Mouse (Mus musculus): ENCODE results near the gene Opa1. TPM values are rescaled to one million over a fixed set of nuclear protein-coding genes. Genes with fewer than 3 reads are reported as not detected.

The Opa1 gene
- total RNA-seq, 1 experiment = 55.3 TPM

- H3K4me3 ChIP-seq (ENCODE audit: insufficient read depth in 1 of 2, low read depth in 1 of 2, low read length in 2 of 2, poor library complexity in 1 of 2, severe bottlenecking in 1 of 2) = no peak overlapping the region
- H3K9ac ChIP-seq (ENCODE audit: insufficient read depth, low read depth, low read length, poor library complexity, severe bottlenecking) = no peak overlapping the region
- no peaks in the 10 kb centered on the region; the same call in none of the 2 replicates for H3K36me3 ChIP-seq (ENCODE audit: control insufficient read depth, insufficient read depth, low read length, poor library complexity, severe bottlenecking)
- in situ Hi-C loops (cut with MboI; ENCODE audit: low sequenced_read_pairs in 2 of 2, unreplicated experiment in 2 of 2) = no loop called here
- H3K27ac ChIP-seq (ENCODE audit: insufficient read depth, low read depth, low read length, poor library complexity, severe bottlenecking) = no peak overlapping the region
- no peaks in the 10 kb centered on the region for H3K9me3 ChIP-seq (ENCODE audit: control insufficient read depth, insufficient read depth, low read depth, low read length)
- H3K4me1 ChIP-seq (ENCODE audit: control insufficient read depth in 2 of 2, insufficient read depth in 2 of 2, low read length in 2 of 2, poor library complexity in 1 of 2) = no peaks in the 10 kb centered on the region
- TF ChIP-seq MAFK (IDR thresholded peaks at IDR 0.05; ENCODE audit: insufficient read depth, low read depth, low read length) (peak; percentile 95), HCFC1 (IDR thresholded peaks at IDR 0.05; ENCODE audit: borderline replicate concordance, insufficient read depth, low read length) (no peak), CHD2 (IDR thresholded peaks at IDR 0.05; ENCODE audit: low read depth, low read length) (no peak), ZNF384 (IDR thresholded peaks at IDR 0.05; ENCODE audit: low read depth, low read length) (no peak)
- no peak for DNase-seq (ENCODE audit: low read depth, low spot score)
Measured at GRCm38 (mm10) chr16:29597122-29597521, 18.0 kb downstream of the Opa1 start.

- in situ Hi-C loops (cut with MboI; ENCODE audit: low sequenced_read_pairs in 2 of 2, unreplicated experiment in 2 of 2) = no loop called here
- TF ChIP-seq ZC3H11A (IDR thresholded peaks at IDR 0.05; ENCODE audit: borderline replicate concordance, low read depth, low read length) = no peak
- no peak for TF ChIP-seq MAFK (IDR thresholded peaks at IDR 0.05; ENCODE audit: insufficient read depth, low read depth, low read length)
- no peak for TF ChIP-seq CHD2 (IDR thresholded peaks at IDR 0.05; ENCODE audit: low read depth, low read length)
- no peak for TF ChIP-seq HCFC1 (IDR thresholded peaks at IDR 0.05; ENCODE audit: borderline replicate concordance, insufficient read depth, low read length)
- no peak for TF ChIP-seq ZNF384 (IDR thresholded peaks at IDR 0.05; ENCODE audit: low read depth, low read length)
- Histone ChIP-seq H3K4me1 (ENCODE audit: control insufficient read depth in 2 of 2, insufficient read depth in 2 of 2, low read length in 2 of 2, poor library complexity in 1 of 2) (no peaks in the 10 kb centered on the region), H3K4me3 (ENCODE audit: insufficient read depth in 1 of 2, low read depth in 1 of 2, low read length in 2 of 2, poor library complexity in 1 of 2, severe bottlenecking in 1 of 2) (no peak overlapping the region), H3K27ac (ENCODE audit: insufficient read depth, low read depth, low read length, poor library complexity, severe bottlenecking) (no peak overlapping the region), H3K36me3 (ENCODE audit: control insufficient read depth, insufficient read depth, low read length, poor library complexity, severe bottlenecking) (peaks cover 15% of the 10 kb centered on the region), H3K9me3 (ENCODE audit: control insufficient read depth, insufficient read depth, low read depth, low read length) (no peaks in the 10 kb centered on the region), H3K9ac (ENCODE audit: insufficient read depth, low read depth, low read length, poor library complexity, severe bottlenecking) (no peak overlapping the region)
- DNase-seq (ENCODE audit: low read depth, low spot score) = no peak
Measured at GRCm38 (mm10) chr16:29605546-29605945, 26.4 kb downstream of the Opa1 start.

- Histone ChIP-seq H3K9me3 (ENCODE audit: control insufficient read depth, insufficient read depth, low read depth, low read length) (no peaks in the 10 kb centered on the region), H3K4me1 (ENCODE audit: control insufficient read depth in 2 of 2, insufficient read depth in 2 of 2, low read length in 2 of 2, poor library complexity in 1 of 2) (no peaks in the 10 kb centered on the region), H3K9ac (ENCODE audit: insufficient read depth, low read depth, low read length, poor library complexity, severe bottlenecking) (no peak overlapping the region), H3K27ac (ENCODE audit: insufficient read depth, low read depth, low read length, poor library complexity, severe bottlenecking) (no peak overlapping the region), H3K36me3 (ENCODE audit: control insufficient read depth, insufficient read depth, low read length, poor library complexity, severe bottlenecking) (peaks cover 19% of the 10 kb centered on the region), H3K4me3 (ENCODE audit: insufficient read depth in 1 of 2, low read depth in 1 of 2, low read length in 2 of 2, poor library complexity in 1 of 2, severe bottlenecking in 1 of 2) (no peak overlapping the region)
- no peak for DNase-seq (ENCODE audit: low read depth, low spot score)
- TF ChIP-seq HCFC1 (IDR thresholded peaks at IDR 0.05; ENCODE audit: borderline replicate concordance, insufficient read depth, low read length) (no peak), ZC3H11A (IDR thresholded peaks at IDR 0.05; ENCODE audit: borderline replicate concordance, low read depth, low read length) (no peak), MAFK (IDR thresholded peaks at IDR 0.05; ENCODE audit: insufficient read depth, low read depth, low read length) (no peak)
- in situ Hi-C loops (cut with MboI; ENCODE audit: low sequenced_read_pairs in 2 of 2, unreplicated experiment in 2 of 2) = no loop called here
Measured at GRCm38 (mm10) chr16:29607131-29607530, 28.0 kb downstream of the Opa1 start.

GRCm38 (mm10) chr16:29614762-29615161 is 35.6 kb downstream of the Opa1 start:
- Histone ChIP-seq H3K9ac (ENCODE audit: insufficient read depth, low read depth, low read length, poor library complexity, severe bottlenecking) (no peak overlapping the region), H3K4me3 (ENCODE audit: insufficient read depth in 1 of 2, low read depth in 1 of 2, low read length in 2 of 2, poor library complexity in 1 of 2, severe bottlenecking in 1 of 2) (no peak overlapping the region), H3K27ac (ENCODE audit: insufficient read depth, low read depth, low read length, poor library complexity, severe bottlenecking) (no peak overlapping the region), H3K4me1 (ENCODE audit: control insufficient read depth in 2 of 2, insufficient read depth in 2 of 2, low read length in 2 of 2, poor library complexity in 1 of 2) (no peaks in the 10 kb centered on the region), H3K36me3 (ENCODE audit: control insufficient read depth, insufficient read depth, low read length, poor library complexity, severe bottlenecking) (peaks cover 23% of the 10 kb centered on the region), H3K9me3 (ENCODE audit: control insufficient read depth, insufficient read depth, low read depth, low read length) (no peaks in the 10 kb centered on the region)
- no peak for DNase-seq (ENCODE audit: low read depth, low spot score)
- TF ChIP-seq CHD2 (IDR thresholded peaks at IDR 0.05; ENCODE audit: low read depth, low read length) (no peak), HCFC1 (IDR thresholded peaks at IDR 0.05; ENCODE audit: borderline replicate concordance, insufficient read depth, low read length) (no peak), ZNF384 (IDR thresholded peaks at IDR 0.05; ENCODE audit: low read depth, low read length) (no peak), ZC3H11A (IDR thresholded peaks at IDR 0.05; ENCODE audit: borderline replicate concordance, low read depth, low read length) (no peak), MAFK (IDR thresholded peaks at IDR 0.05; ENCODE audit: insufficient read depth, low read depth, low read length) (no peak)
- in situ Hi-C loops (cut with MboI; ENCODE audit: low sequenced_read_pairs in 2 of 2, unreplicated experiment in 2 of 2) = no loop called here

- peak; percentile 27 for DNase-seq (ENCODE audit: low read depth, low spot score)
- Histone ChIP-seq H3K4me1 (ENCODE audit: control insufficient read depth in 2 of 2, insufficient read depth in 2 of 2, low read length in 2 of 2, poor library complexity in 1 of 2) (no peaks in the 10 kb centered on the region), H3K4me3 (ENCODE audit: insufficient read depth in 1 of 2, low read depth in 1 of 2, low read length in 2 of 2, poor library complexity in 1 of 2, severe bottlenecking in 1 of 2) (no peak overlapping the region), H3K9me3 (ENCODE audit: control insufficient read depth, insufficient read depth, low read depth, low read length) (no peaks in the 10 kb centered on the region), H3K27ac (ENCODE audit: insufficient read depth, low read depth, low read length, poor library complexity, severe bottlenecking) (no peak overlapping the region), H3K36me3 (ENCODE audit: control insufficient read depth, insufficient read depth, low read length, poor library complexity, severe bottlenecking) (peaks cover 15% of the 10 kb centered on the region), H3K9ac (ENCODE audit: insufficient read depth, low read depth, low read length, poor library complexity, severe bottlenecking) (no peak overlapping the region)
- TF ChIP-seq MAFK (IDR thresholded peaks at IDR 0.05; ENCODE audit: insufficient read depth, low read depth, low read length) = no peak
- TF ChIP-seq CHD2 (IDR thresholded peaks at IDR 0.05; ENCODE audit: low read depth, low read length) = no peak
- in situ Hi-C loops (cut with MboI; ENCODE audit: low sequenced_read_pairs in 2 of 2, unreplicated experiment in 2 of 2) = no loop called here
Measured at GRCm38 (mm10) chr16:29629053-29629452, 49.9 kb downstream of the Opa1 start.
